Mouse (Mus musculus): ENCODE results near the gene Hnrnpab.

DNA sequence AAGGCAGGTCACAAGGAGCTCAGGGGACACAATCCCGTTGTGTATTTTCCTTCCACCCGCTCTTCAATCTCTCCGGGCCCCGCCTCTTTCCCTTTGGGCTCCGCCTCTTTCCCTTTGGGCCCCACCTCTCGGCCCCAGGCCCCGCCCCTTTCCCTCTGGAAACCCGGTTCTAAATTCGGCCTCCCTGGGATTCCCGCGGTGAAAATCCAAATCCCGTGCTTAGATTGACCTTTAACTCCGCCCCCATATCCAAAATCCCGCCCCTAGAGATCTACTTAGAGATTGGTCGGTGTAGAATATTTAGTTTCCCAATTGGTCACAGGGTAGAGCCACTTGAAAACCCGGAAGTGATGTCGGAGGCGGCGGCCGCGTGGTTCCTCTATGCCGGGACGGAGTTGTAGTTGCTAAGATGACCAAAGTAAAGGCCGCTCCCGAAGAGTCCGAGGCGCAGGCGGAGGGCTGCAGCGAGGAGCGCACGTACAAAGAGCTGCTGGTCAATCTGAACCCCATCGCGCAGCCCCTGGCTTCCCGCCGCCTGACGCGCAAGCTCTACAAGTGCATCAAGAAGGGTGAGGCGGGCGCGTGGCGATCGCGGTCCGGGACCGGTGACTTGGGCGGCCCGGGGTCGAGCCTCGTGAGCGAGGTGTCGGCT, 12.9 kb upstream of the Hnrnpab start, which contains the start of gene Nhp2:
- TF ChIP-seq CTCF (IDR thresholded peaks at IDR 0.05; ENCODE audit: extremely low read depth, insufficient read depth, insufficient read length, insufficient replicate concordance) (no peak), POLR2A (IDR thresholded peaks at IDR 0.05; ENCODE audit: low read depth, low read length) (no peak)

Measured in spleen, adult 2 months (tissue).